Mouse (Mus musculus) heart, adult 2 months (tissue): ENCODE measurements at regions not wholly inside any gene's neighbourhood (a gene's known extent, or its start where the extent isn't known, plus 50 kb on each side); places are given as distances from the start of the nearest gene placed in this dataset.

Experiments
- CTCF ChIP-seq: fragments of 200-600 bp; IDR thresholded peaks from 2 replicates; pipeline ENCODE4 v1.8.1; 2022; ENCODE audit warnings: antibody characterized with exemption, mild to moderate bottlenecking, moderate library complexity
- EP300 ChIP-seq: fragments of 200-500 bp; IDR thresholded peaks from 2 replicates; pipeline ENCODE4 v1.6.1; 2011; ENCODE audit warnings: low read depth, low read length, control low read depth; ENCODE audit not compliant: insufficient read depth

DNA sequence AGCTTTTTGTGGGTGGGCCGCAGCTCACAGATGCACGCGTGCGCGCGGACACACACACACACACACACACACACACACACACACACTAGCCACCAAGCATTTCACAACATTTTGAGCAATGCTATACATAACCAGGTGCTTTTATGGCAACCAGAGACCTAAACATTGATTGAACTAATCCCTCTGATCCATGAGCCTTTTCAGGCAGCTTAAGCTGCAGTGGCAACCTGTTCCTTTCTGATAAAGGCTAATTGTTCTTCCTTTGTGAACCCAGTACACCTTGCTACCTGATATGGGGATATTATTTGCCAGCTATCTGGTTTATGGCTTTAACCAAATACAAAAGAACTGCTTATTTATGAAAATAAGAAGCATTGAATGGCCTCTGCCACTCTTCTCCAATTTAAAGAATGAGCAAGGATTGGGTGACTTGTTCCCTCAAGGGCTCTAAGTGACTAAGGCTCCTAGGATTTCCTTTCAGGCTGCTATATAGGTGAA, 651.2 kb downstream of the A830018L16Rik start:
- TF ChIP-seq EP300 (no peak), CTCF (no peak)
